8 mouse cellular contexts compared by ENCODE assay signal in the genomic region with DNA sequence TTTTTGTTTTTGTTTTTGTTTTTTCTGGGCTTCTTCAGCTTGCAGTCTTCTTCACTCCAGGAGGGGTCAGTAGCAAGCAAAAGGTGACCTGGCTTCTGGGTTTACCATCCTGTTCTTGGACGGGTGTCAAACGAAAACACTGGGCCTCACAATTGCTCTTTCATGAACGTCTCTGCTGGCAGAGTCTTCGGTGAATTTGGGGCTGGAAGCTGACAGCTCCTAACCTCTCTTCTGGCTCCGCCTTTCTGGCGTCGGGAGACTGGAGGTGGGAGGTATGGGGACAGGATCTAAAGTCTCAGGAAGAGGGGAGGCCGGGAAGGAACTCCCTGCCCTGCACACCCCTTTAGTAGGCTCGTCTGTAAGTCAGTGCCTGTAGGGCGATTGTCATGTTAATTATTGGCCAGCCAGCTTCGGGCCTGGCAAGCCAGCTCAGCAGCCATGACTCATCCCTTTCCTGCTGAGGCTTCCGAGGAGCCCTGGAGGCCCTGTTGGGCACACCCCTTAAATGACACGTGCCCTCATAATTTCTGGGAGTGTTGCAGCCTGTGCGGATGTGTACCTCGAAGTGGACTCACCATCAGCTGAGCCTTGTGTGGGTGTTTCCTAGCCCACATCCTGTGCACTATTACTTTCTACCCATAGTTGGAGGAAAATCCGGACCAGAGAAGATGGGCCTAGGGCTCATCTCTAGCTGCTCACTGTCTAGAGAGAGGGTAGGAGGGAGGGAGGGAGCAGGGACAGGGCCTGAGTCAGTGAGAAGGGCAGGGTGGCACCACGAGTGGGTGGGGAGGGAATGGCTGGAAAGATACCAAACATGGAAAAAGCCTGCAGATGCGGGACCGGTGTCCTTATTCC.
DNase-seq lines count a peak whose midpoint lies in the region; ATAC-seq and TF ChIP-seq lines count a peak whose summit lies in the region.

No protein-coding gene starts in this region.

- H3K4me2 ChIP-seq in embryonic facial prominence, embryonic 11.5 days (ENCODE audit: low read depth, low read length) = peak overlapping the region; percentile 8; the same call in 1 of the 2 replicates
- peak overlapping the region; percentile 30 for H3K4me2 ChIP-seq in liver, embryonic 11.5 days

- no peak overlapping the region for H3K27ac ChIP-seq in embryonic facial prominence, embryonic 11.5 days (replicated peaks; ENCODE audit: low read depth, low read length)
- peak overlapping the region; percentile 82 for H3K27ac ChIP-seq in kidney, adult 2 months (ENCODE audit: insufficient read depth, low read depth, low read length)
- no peak overlapping the region for H3K27ac ChIP-seq in liver, embryonic 11.5 days (ENCODE audit: low read depth, low read length)

- TF ChIP-seq POLR2A in kidney, adult 2 months (IDR thresholded peaks at IDR 0.05; ENCODE audit: low read depth, low read length) = no peak

- peak; percentile 78 for DNase-seq in CD4-positive, CD25-positive, alpha-beta regulatory T cell, adult 2 months (ENCODE audit: low read depth, low spot score)
- DNase-seq in adrenal gland, adult 2 months = peak; percentile 90
- peak; percentile 26 for DNase-seq in embryonic facial prominence, embryonic 11.5 days (ENCODE audit: low spot score)
- peak; percentile 72 for DNase-seq in heart, adult 8-10 months (ENCODE audit: low spot score)
- DNase-seq in kidney, adult 2 months = peak; percentile 96
- no peak for DNase-seq in liver, embryonic 11.5 days (ENCODE audit: low spot score)
- DNase-seq in urinary bladder, postnatal 25 days (ENCODE audit: low spot score) = peak; percentile 55

- 16% methylated on average over 19 of the region's 19 CpGs for WGBS in embryonic facial prominence, embryonic 11.5 days
- 15% methylated on average over 19 of the region's 19 CpGs for WGBS in kidney, adult 2 months
- 28% methylated on average over 19 of the region's 19 CpGs for WGBS in liver, embryonic 11.5 days

- H3K9ac ChIP-seq in embryonic facial prominence, embryonic 11.5 days (replicated peaks; ENCODE audit: low read length) = no peak overlapping the region
- H3K9ac ChIP-seq in liver, embryonic 11.5 days (ENCODE audit: low read depth, low read length) = no peak overlapping the region

- no peaks in the 10 kb centered on the region for H3K27me3 ChIP-seq in embryonic facial prominence, embryonic 11.5 days (ENCODE audit: control insufficient read depth, insufficient read depth, low read length)
- H3K27me3 ChIP-seq in kidney, adult 2 months (replicated peaks; ENCODE audit: control insufficient read depth, insufficient read depth, low read length) = no peaks in the 10 kb centered on the region
- H3K27me3 ChIP-seq in liver, embryonic 11.5 days (replicated peaks; ENCODE audit: control insufficient read depth, insufficient read depth, low read length) = no peaks in the 10 kb centered on the region

- TF ChIP-seq CTCF in kidney, adult 2 months (conservative IDR thresholded peaks at IDR 0.05; ENCODE audit: insufficient read depth, insufficient read length, low read depth, low read length) = peak; percentile 56

- H3K9me3 ChIP-seq in embryonic facial prominence, embryonic 11.5 days (replicated peaks; ENCODE audit: control insufficient read depth, low read length) = no peaks in the 10 kb centered on the region
- H3K9me3 ChIP-seq in liver, embryonic 11.5 days (ENCODE audit: control insufficient read depth, low read length) = no peaks in the 10 kb centered on the region

- no peak overlapping the region for H3K4me3 ChIP-seq in embryonic facial prominence, embryonic 11.5 days (ENCODE audit: low read depth, low read length)
- H3K4me3 ChIP-seq in kidney, adult 2 months (ENCODE audit: insufficient read depth, low read depth, low read length) = no peak overlapping the region
- no peak overlapping the region for H3K4me3 ChIP-seq in liver, embryonic 11.5 days (ENCODE audit: low read depth, low read length)

- H3K4me1 ChIP-seq in embryonic facial prominence, embryonic 11.5 days (ENCODE audit: control insufficient read depth, insufficient read depth, low read length) = no peaks in the 10 kb centered on the region
- peaks cover 9% of the 10 kb centered on the region for H3K4me1 ChIP-seq in kidney, adult 2 months (ENCODE audit: control insufficient read depth, insufficient read depth, low read length)
- H3K4me1 ChIP-seq in liver, embryonic 11.5 days (replicated peaks; ENCODE audit: control insufficient read depth, insufficient read depth, low read length) = peaks cover 4% of the 10 kb centered on the region

- H3K36me3 ChIP-seq in embryonic facial prominence, embryonic 11.5 days (replicated peaks; ENCODE audit: control insufficient read depth, insufficient read depth, low read depth, low read length) = no peaks in the 10 kb centered on the region
- H3K36me3 ChIP-seq in kidney, adult 2 months (ENCODE audit: control insufficient read depth, insufficient read depth, low read length) = no peaks in the 10 kb centered on the region
- no peaks in the 10 kb centered on the region for H3K36me3 ChIP-seq in liver, embryonic 11.5 days (ENCODE audit: control insufficient read depth, insufficient read depth, low read length)

- ATAC-seq in embryonic facial prominence, embryonic 11.5 days (replicated peaks; ENCODE audit: insufficient number of reproducible peaks, low FRiP score, low TSS enrichment, low read depth) = peak; percentile 67
- peak; percentile 70 for ATAC-seq in liver, embryonic 11.5 days (replicated peaks; ENCODE audit: low FRiP score)
- ATAC-seq in monocyte, adult 5-6 weeks (replicated peaks; ENCODE audit: insufficient number of reproducible peaks, low FRiP score, low TSS enrichment, poor library complexity, severe bottlenecking) = peak; percentile 82
